Mouse (Mus musculus) CH12.LX (cell line): Measurements from ENCODE around the gene Usp12. TPM values are rescaled to one million over a fixed set of nuclear protein-coding genes. Genes with fewer than 3 reads are reported as not detected.

Experiments used
- DNase-seq: peaks from one replicate; pipeline ENCODE4 v3.0.0-alpha.2; 2013; ENCODE audit errors: extremely low read depth
- H3K27ac ChIP-seq: 2 replicates; pipeline ENCODE4 v1.5.1; 2012; ENCODE audit warnings: low read depth, mild to moderate bottlenecking, control low read depth, moderate library complexity; ENCODE audit not compliant: insufficient read depth
- H3K27me3 ChIP-seq: replicated peaks from 2 replicates; pipeline ENCODE3; 2012; ENCODE audit warnings: inconsistent platforms
- H3K36me3 ChIP-seq, 2 experiments: replicated peaks in 1 of 2; 2 replicates each; pipeline versions ENCODE3 to v1.6.1; 2012; ENCODE audit warnings: inconsistent platforms in 1 of 2, low read length in 1 of 2, mild to moderate bottlenecking in 1 of 2, mixed read lengths in 1 of 2, moderate library complexity in 1 of 2; ENCODE audit not compliant: control insufficient read depth in 1 of 2, insufficient read depth in 1 of 2
- H3K4me1 ChIP-seq, 2 experiments: 2 replicates each; pipeline ENCODE4 v1.6.1; 2012; ENCODE audit warnings: inconsistent platforms in 1 of 2, moderate library complexity in 1 of 2; ENCODE audit not compliant: insufficient read depth in 2 of 2, control insufficient read depth in 1 of 2
- H3K4me2 ChIP-seq: 2 replicates; pipeline ENCODE4 v1.6.1; 2012; ENCODE audit warnings: low read depth, mild to moderate bottlenecking, control low read depth; ENCODE audit not compliant: poor library complexity, insufficient read depth, severe bottlenecking
- H3K4me3 ChIP-seq, 3 experiments: fragments of 150-350 bp in 1 of 3; sonication (generic) in 1 of 3; replicated peaks in 1 of 3; 2 replicates each; pipeline versions ENCODE3 to v1.5.1; 2011 to 2012; ENCODE audit warnings: low read depth in 2 of 3, low read length in 2 of 3, mild to moderate bottlenecking in 2 of 3, moderate library complexity in 2 of 3, control low read depth in 1 of 3, improper control_type of control experiment in 1 of 3, inconsistent platforms in 1 of 3, mixed read lengths in 1 of 3; ENCODE audit not compliant: poor library complexity in 1 of 3
- H3K79me2 ChIP-seq: replicated peaks from 2 replicates; pipeline ENCODE4 v1.6.1; 2012; ENCODE audit warnings: mild to moderate bottlenecking, moderate library complexity; ENCODE audit not compliant: control insufficient read depth, poor library complexity, insufficient read depth, severe bottlenecking; ENCODE audit errors: extremely low read depth
- H3K9ac ChIP-seq: 2 replicates; pipeline ENCODE4 v1.6.1; 2012; ENCODE audit warnings: low read depth, mild to moderate bottlenecking, control low read depth, moderate library complexity; ENCODE audit not compliant: insufficient read depth
- H3K9me3 ChIP-seq: replicated peaks from 2 replicates; pipeline ENCODE3; 2012; ENCODE audit warnings: low read length, inconsistent platforms, mixed read lengths
- BHLHE40 ChIP-seq: IDR thresholded peaks from 2 replicates; pipeline ENCODE4 v1.6.1; 2011; ENCODE audit warnings: mild to moderate bottlenecking, low read depth, low read length, improper control_type of control experiment
- CHD2 ChIP-seq: IDR thresholded peaks from 2 replicates; pipeline ENCODE4 v1.6.1; 2011; ENCODE audit warnings: low read length, improper control_type of control experiment
- ETS1 ChIP-seq: conservative IDR thresholded peaks from 2 replicates; pipeline ENCODE4 v1.6.1; 2012; ENCODE audit warnings: low read depth, mild to moderate bottlenecking, inconsistent platforms, low read length, improper control_type of control experiment, moderate library complexity
- JUND ChIP-seq: conservative IDR thresholded peaks from 2 replicates; pipeline ENCODE4 v1.6.1; 2011; ENCODE audit warnings: low read depth, low read length, improper control_type of control experiment
- KAT2A ChIP-seq: IDR thresholded peaks from 2 replicates; pipeline ENCODE4 v1.6.1; 2012; ENCODE audit warnings: low read length, improper control_type of control experiment, inconsistent platforms; ENCODE audit not compliant: insufficient replicate concordance
- MAFK ChIP-seq: IDR thresholded peaks from 2 replicates; pipeline ENCODE4 v1.6.1; 2011; ENCODE audit warnings: low read length, improper control_type of control experiment; ENCODE audit not compliant: insufficient replicate concordance
- MEF2A ChIP-seq: IDR thresholded peaks from 2 replicates; pipeline ENCODE4 v1.6.1; 2014; ENCODE audit warnings: low read depth, mild to moderate bottlenecking, inconsistent platforms, low read length, improper control_type of control experiment, borderline replicate concordance
- MXI1 ChIP-seq: IDR thresholded peaks from 2 replicates; pipeline ENCODE4 v1.6.1; 2011; ENCODE audit warnings: mild to moderate bottlenecking, low read depth, low read length, improper control_type of control experiment
- MYC ChIP-seq: IDR thresholded peaks from 2 replicates; pipeline ENCODE4 v1.6.1; 2011; ENCODE audit warnings: low read depth, mild to moderate bottlenecking, improper control_type of control experiment, low read length
- PAX5 ChIP-seq: IDR thresholded peaks from 2 replicates; pipeline ENCODE4 v1.6.1; 2012; ENCODE audit warnings: low read length, inconsistent platforms, mixed read lengths
- SIN3A ChIP-seq: IDR thresholded peaks from 2 replicates; pipeline ENCODE4 v1.6.1; 2012; ENCODE audit warnings: low read length, improper control_type of control experiment, inconsistent platforms
- UBTF ChIP-seq: IDR thresholded peaks from 2 replicates; pipeline ENCODE4 v1.6.1; 2012; ENCODE audit warnings: low read depth, mild to moderate bottlenecking, inconsistent platforms, low read length, improper control_type of control experiment, moderate library complexity
- USF1 ChIP-seq: IDR thresholded peaks from 2 replicates; pipeline ENCODE4 v1.6.1; 2014; ENCODE audit warnings: low read depth, mild to moderate bottlenecking, inconsistent platforms, low read length, improper control_type of control experiment
- ZC3H11A ChIP-seq: IDR thresholded peaks from 2 replicates; pipeline ENCODE4 v1.6.1; 2012; ENCODE audit warnings: low read depth, mild to moderate bottlenecking, inconsistent platforms, low read length, improper control_type of control experiment
- ZMIZ1 ChIP-seq: IDR thresholded peaks from 2 replicates; pipeline ENCODE4 v1.6.1; 2012; ENCODE audit warnings: low read depth, mild to moderate bottlenecking, inconsistent platforms, low read length, improper control_type of control experiment
- ZNF384 ChIP-seq: IDR thresholded peaks from 2 replicates; pipeline ENCODE4 v1.6.1; 2012; ENCODE audit warnings: low read depth, low read length, improper control_type of control experiment, inconsistent platforms
- dilution Hi-C: fragments of 300-500 bp; cut with MboI; formaldehyde crosslinking; loops from 2 replicates; pipeline ENCODE4 v1.14.3; 2020; ENCODE audit warnings: low sequenced_read_pairs; ENCODE audit not compliant: extremely low pct_unique_long_range_greater_than_20kb, extremely low pct_ligation_motif_present
- in situ Hi-C: fragments of 300-500 bp; cut with MboI; formaldehyde crosslinking; loops from 3 replicates; pipeline ENCODE4 v1.14.3; 2019; ENCODE audit warnings: low sequenced_read_pairs, low pct_ligation_motif_present, low pct_unique_long_range_greater_than_20kb, mixed read lengths
- polyA plus RNA-seq: library from polyadenylated mRNA; unstranded; fragments of >175 nt; gene quantifications from 2 replicates; pipeline ENCODE4 v1.2.1, GENCODE M21; 2012; ENCODE audit warnings: low read depth; ENCODE audit not compliant: insufficient read length
- total RNA-seq, 2 experiments: library from RNA; depleted of rRNA; stranded (reverse); fragments of 300-350 nt in 1 of 2; fragments of >200 nt in 1 of 2; gene quantifications; 2 replicates each; pipeline ENCODE4 v1.2.3; 2012 to 2014

Usp12 gene
- total and polyA plus RNA-seq, 3 experiments = 7.8 to 17.8 (median 10.1) TPM

DNA sequence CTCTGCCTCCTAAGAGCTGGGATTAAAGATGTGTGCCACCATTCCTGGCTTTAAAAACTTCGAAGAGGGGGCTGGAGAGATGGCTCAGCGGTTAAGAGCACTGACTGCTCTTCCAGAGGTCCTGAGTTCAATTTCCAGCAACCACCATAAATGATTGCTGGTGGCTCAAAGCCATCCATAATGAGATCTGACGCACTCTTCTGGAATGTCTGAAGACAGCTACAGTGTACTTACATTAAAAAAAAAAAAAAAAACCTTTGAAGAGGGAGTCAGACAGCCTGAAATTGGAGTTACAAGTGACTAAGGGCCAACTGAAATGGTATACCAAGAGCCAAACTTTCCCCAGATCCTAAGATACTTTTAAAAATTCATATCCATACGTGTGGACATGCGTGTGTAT is 29.0 kb downstream of the Usp12 start:
- H3K79me2 ChIP-seq = no peaks in the 10 kb centered on the region; the same call in 1 of the 2 replicates
- dilution Hi-C loops = no loop called here
- no peak overlapping the region for H3K4me3 ChIP-seq
- in situ Hi-C loops = no loop called here
- H3K27ac ChIP-seq = no peak overlapping the region
- no peaks in the 10 kb centered on the region for H3K9me3 ChIP-seq
- H3K36me3 ChIP-seq = peaks cover 8 to 52% of the 10 kb centered on the region in 2 experiments
- TF ChIP-seq ZNF384 (no peak), SIN3A (no peak), MAFK (no peak), JUND (no peak), PAX5 (no peak), CHD2 (no peak), MEF2A (no peak), ZC3H11A (no peak), UBTF (no peak), MXI1 (no peak), ETS1 (no peak), KAT2A (no peak), USF1 (no peak), BHLHE40 (no peak)
- TF ChIP-seq, all 38 proteins: peak for 0
- no peak overlapping the region for H3K9ac ChIP-seq
- H3K4me1 ChIP-seq = peaks cover 0 to 13% of the 10 kb centered on the region in 2 experiments; a peak in 2 of 4 replicates
- no peaks in the 10 kb centered on the region for H3K27me3 ChIP-seq
- DNase-seq = no peak
- no peak overlapping the region for H3K4me2 ChIP-seq

DNA sequence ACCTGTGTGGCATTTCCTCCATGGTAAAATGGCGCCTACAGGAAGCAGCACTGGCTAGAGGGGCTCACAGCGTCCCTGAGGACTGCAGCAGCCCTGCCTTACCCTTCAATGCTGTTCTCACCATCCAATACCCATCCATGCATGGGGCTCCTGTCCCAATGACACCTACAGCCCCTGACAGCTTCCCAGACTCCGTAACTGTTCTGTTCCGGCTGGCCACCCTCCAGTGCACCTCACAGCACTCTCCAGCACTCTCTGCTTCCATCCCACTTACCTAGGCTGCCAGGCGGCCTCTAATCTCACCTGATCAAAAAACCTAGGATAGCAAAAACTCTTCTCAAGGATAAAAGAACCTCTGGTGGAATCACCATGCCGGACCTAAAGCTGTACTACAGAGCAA is 35.6 kb downstream of the Usp12 start:
- DNase-seq = no peak
- H3K9me3 ChIP-seq = no peaks in the 10 kb centered on the region
- no peaks in the 10 kb centered on the region for H3K27me3 ChIP-seq
- no peak overlapping the region for H3K9ac ChIP-seq
- H3K4me2 ChIP-seq = no peak overlapping the region
- peaks cover 20 to 69% of the 10 kb centered on the region in 2 experiments for H3K36me3 ChIP-seq
- H3K79me2 ChIP-seq = no peaks in the 10 kb centered on the region; the same call in 1 of the 2 replicates
- H3K4me3 ChIP-seq = no peak overlapping the region
- H3K4me1 ChIP-seq = no peaks in the 10 kb centered on the region
- in situ Hi-C loops (no loop called here), dilution Hi-C loops (no loop called here)
- no peak overlapping the region for H3K27ac ChIP-seq
- TF ChIP-seq CHD2 = no peak
- no peak for TF ChIP-seq UBTF
- TF ChIP-seq USF1 = no peak
- TF ChIP-seq JUND = no peak
- no peak for TF ChIP-seq ZMIZ1
- no peak for TF ChIP-seq MYC
